Mouse (Mus musculus) spleen, embryonic (tissue): ENCODE measurements around the gene Sgcg.

Experiments used
- CTCF ChIA-PET: fragments of 350-600 bp; sonication (Branson Sonifier 250); formaldehyde crosslinking; loops from one replicate; lab custom pipeline; 2022; lab: Charles Lee

Sgcg gene

GRCm38 (mm10) chr14:61258352-61258751 lies at the start of gene Sgcg:
Sgcg (minus strand) TSS chr14:61258490.
- CTCF ChIA-PET = no interaction called here

GRCm38 (mm10) chr14:61303969-61304609 lies 45.8 kb upstream of the Sgcg start:
- CTCF ChIA-PET = no interaction called here

GRCm38 (mm10) chr14:61302428-61302827 lies 44.1 kb upstream of the Sgcg start:
- CTCF ChIA-PET = no interaction called here

GRCm38 (mm10) chr14:61301323-61301722 lies 43.0 kb upstream of the Sgcg start:
- CTCF ChIA-PET = no interaction called here

- CTCF ChIA-PET = no interaction called here
These were observed 41.5 kb upstream of the Sgcg start for GRCm38 (mm10) chr14:61299810-61300209.

GRCm38 (mm10) chr14:61294738-61295079 lies 36.4 kb upstream of the Sgcg start:
- CTCF ChIA-PET = interaction anchor here (0.5 kb wide), 1 partner anchor 1089 kb away, joined by 6 read pairs; no protein-coding TSS in a partner anchor

GRCm38 (mm10) chr14:61293884-61294737 lies 35.8 kb upstream of the Sgcg start:
- CTCF ChIA-PET = interaction anchor here (0.5 kb wide), 1 partner anchor 1089 kb away, joined by 6 read pairs; no protein-coding TSS in a partner anchor

- CTCF ChIA-PET = no interaction called here
These were observed 32.4 kb upstream of the Sgcg start for GRCm38 (mm10) chr14:61290664-61291063.

- CTCF ChIA-PET = interaction anchor here (0.7 kb wide), 1 partner anchor 485 kb away, joined by 12 read pairs; no protein-coding TSS in a partner anchor
These were observed 30.5 kb upstream of the Sgcg start for GRCm38 (mm10) chr14:61288606-61289286.

- CTCF ChIA-PET = no interaction called here
These were observed 20.5 kb upstream of the Sgcg start for GRCm38 (mm10) chr14:61278676-61279300.

GRCm38 (mm10) chr14:61277285-61277684 lies 19.0 kb upstream of the Sgcg start:
- CTCF ChIA-PET = interaction anchor here (0.5 to 0.7 kb wide), 2 partner anchors 81 to 175 kb away, joined by 3 to 4 read pairs; no protein-coding TSS in a partner anchor

- CTCF ChIA-PET = interaction anchor here (0.5 to 0.7 kb wide), 4 partner anchors 17 to 1743 kb away, joined by 3 to 4 read pairs (median 4); no protein-coding TSS in a partner anchor
These were observed 16.3 kb upstream of the Sgcg start for GRCm38 (mm10) chr14:61274414-61275198.

GRCm38 (mm10) chr14:61267908-61268475 lies 9.7 kb upstream of the Sgcg start:
- CTCF ChIA-PET = no interaction called here

- CTCF ChIA-PET = no interaction called here
These were observed 794 bp upstream of the Sgcg start for GRCm38 (mm10) chr14:61259084-61259483.

- CTCF ChIA-PET = no interaction called here
These were observed 5.5 kb downstream of the Sgcg start for GRCm38 (mm10) chr14:61252596-61253388.

GRCm38 (mm10) chr14:61246444-61246843 lies 11.8 kb downstream of the Sgcg start:
- CTCF ChIA-PET = no interaction called here

GRCm38 (mm10) chr14:61242611-61243010 lies 15.7 kb downstream of the Sgcg start:
- CTCF ChIA-PET = no interaction called here

- CTCF ChIA-PET = no interaction called here
These were observed 19.5 kb downstream of the Sgcg start for GRCm38 (mm10) chr14:61238751-61239150.

- CTCF ChIA-PET = interaction anchor here (0.7 kb wide), 1 partner anchor 44 kb away, joined by 4 read pairs; no protein-coding TSS in a partner anchor
These were observed 21.1 kb downstream of the Sgcg start for GRCm38 (mm10) chr14:61237101-61237654.
